Mouse (Mus musculus): ENCODE data around the gene Fam171b.

The Fam171b gene

GRCm38 (mm10) chr2:83812483-83813272 is at the start of gene Fam171b:
Gene Fam171b (plus strand): TSS chr2:83812636.
- peak; percentile 76 to 77 for DNase-seq (ENCODE audit: low spot score in 2 of 2)

GRCm38 (mm10) chr2:83766058-83766457 is 46.4 kb upstream of the Fam171b start:
- DNase-seq (ENCODE audit: low spot score in 2 of 2): no peak

- no peak for DNase-seq (ENCODE audit: low spot score in 2 of 2)
Measured at GRCm38 (mm10) chr2:83766878-83767277, 45.6 kb upstream of the Fam171b start.

GRCm38 (mm10) chr2:83768311-83769047 is 44.0 kb upstream of the Fam171b start:
- DNase-seq (ENCODE audit: low spot score in 2 of 2): no peak

- peak; percentile 28 to 49 for DNase-seq (ENCODE audit: low spot score in 2 of 2)
Measured at GRCm38 (mm10) chr2:83771155-83771812, 41.2 kb upstream of the Fam171b start.

GRCm38 (mm10) chr2:83791330-83792073 is 20.9 kb upstream of the Fam171b start:
- no peak for DNase-seq (ENCODE audit: low spot score in 2 of 2)

GRCm38 (mm10) chr2:83792102-83792501 is 20.3 kb upstream of the Fam171b start:
- no peak for DNase-seq (ENCODE audit: low spot score in 2 of 2)

- DNase-seq (ENCODE audit: low spot score in 2 of 2): no peak
Measured at GRCm38 (mm10) chr2:83795766-83796165, 16.7 kb upstream of the Fam171b start.

GRCm38 (mm10) chr2:83797902-83798497 is 14.4 kb upstream of the Fam171b start:
- DNase-seq (ENCODE audit: low spot score in 2 of 2): no peak

- DNase-seq (ENCODE audit: low spot score in 2 of 2): no peak
Measured at GRCm38 (mm10) chr2:83813273-83813892, 947 bp downstream of the Fam171b start.

GRCm38 (mm10) chr2:83814009-83814408 is 1.6 kb downstream of the Fam171b start:
- DNase-seq (ENCODE audit: low spot score in 2 of 2): peak; percentile 30 to 36

GRCm38 (mm10) chr2:83816147-83816546 is 3.7 kb downstream of the Fam171b start:
- no peak for DNase-seq (ENCODE audit: low spot score in 2 of 2)

GRCm38 (mm10) chr2:83825161-83825560 is 12.7 kb downstream of the Fam171b start:
- DNase-seq (ENCODE audit: low spot score in 2 of 2): no peak

GRCm38 (mm10) chr2:83828895-83829539 is 16.6 kb downstream of the Fam171b start:
- no peak for DNase-seq (ENCODE audit: low spot score in 2 of 2)

GRCm38 (mm10) chr2:83832903-83833302 is 20.5 kb downstream of the Fam171b start:
- no peak for DNase-seq (ENCODE audit: low spot score in 2 of 2)

- DNase-seq (ENCODE audit: low spot score in 2 of 2): no peak
Measured at GRCm38 (mm10) chr2:83835313-83836070, 23.1 kb downstream of the Fam171b start.

- no peak for DNase-seq (ENCODE audit: low spot score in 2 of 2)
Measured at GRCm38 (mm10) chr2:83848495-83848894, 36.1 kb downstream of the Fam171b start.

GRCm38 (mm10) chr2:83853423-83853822 is 41.0 kb downstream of the Fam171b start:
- no peak for DNase-seq (ENCODE audit: low spot score in 2 of 2)

- DNase-seq (ENCODE audit: low spot score in 2 of 2): no peak
Measured at GRCm38 (mm10) chr2:83856236-83856635, 43.8 kb downstream of the Fam171b start.
